Mouse (Mus musculus): ENCODE results near the gene Atxn1.

DNA sequence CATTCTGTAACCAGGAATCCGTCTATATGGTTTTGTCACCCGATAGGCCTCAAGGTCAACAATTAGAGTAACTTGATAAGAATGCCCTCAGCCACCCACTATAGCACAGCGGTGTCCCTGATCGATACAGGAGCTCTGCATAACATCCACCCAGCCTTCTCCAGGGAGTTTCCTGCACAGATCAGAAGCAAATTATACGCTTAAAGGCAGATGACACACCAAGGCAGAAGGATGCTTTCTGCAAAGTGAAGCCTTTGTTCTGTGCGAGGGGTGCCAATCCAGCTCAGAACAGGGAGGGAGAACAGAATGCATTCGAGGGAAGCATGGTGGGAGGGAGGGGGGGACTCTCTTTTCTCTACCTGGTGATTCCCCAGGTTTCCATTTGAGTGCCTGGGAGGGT is 221.0 kb downstream of the Atxn1 start:
- TF ChIP-seq CTCF (IDR thresholded peaks at IDR 0.05; ENCODE audit: extremely low read depth, insufficient read length, insufficient replicate concordance, low read depth, low read length) (no peak), POLR2A (IDR thresholded peaks at IDR 0.05; ENCODE audit: low read depth, low read length) (no peak)
